Mouse (Mus musculus): ENCODE data around the gene Sh3rf3.

The Sh3rf3 gene

DNA sequence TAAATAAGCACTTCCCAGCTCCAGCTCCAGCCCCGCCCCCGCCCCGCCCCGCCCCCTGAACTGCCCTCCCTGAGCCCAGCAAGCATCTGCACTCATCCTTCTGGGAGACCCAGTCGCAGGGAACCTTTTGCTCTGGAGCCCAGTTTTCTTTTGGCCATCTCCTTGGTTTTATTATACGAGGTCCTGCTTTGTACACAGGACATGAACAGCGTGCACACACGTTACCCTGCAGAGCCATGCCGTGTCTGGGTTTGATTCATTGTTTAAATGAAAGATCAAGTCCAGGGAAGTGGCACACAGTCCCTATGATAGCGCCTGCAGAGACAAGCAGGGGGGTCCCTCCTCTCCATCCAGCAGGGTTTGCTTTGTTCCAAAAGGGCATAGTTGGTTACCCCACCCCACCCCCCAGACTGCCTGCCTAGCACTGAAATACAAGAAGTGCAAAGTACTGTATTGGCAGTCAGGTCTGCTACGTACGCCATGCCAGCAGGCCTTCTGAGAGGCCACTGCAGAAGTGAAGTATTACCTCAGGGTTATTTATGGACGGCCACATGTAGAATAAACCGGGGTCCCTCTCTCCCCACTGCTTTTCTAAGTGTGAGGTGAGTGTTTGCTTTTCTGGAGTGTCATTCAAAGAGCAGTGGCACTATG lies 41.5 kb downstream of the Sh3rf3 start:
- no peak for DNase-seq (ENCODE audit: low spot score)

DNA sequence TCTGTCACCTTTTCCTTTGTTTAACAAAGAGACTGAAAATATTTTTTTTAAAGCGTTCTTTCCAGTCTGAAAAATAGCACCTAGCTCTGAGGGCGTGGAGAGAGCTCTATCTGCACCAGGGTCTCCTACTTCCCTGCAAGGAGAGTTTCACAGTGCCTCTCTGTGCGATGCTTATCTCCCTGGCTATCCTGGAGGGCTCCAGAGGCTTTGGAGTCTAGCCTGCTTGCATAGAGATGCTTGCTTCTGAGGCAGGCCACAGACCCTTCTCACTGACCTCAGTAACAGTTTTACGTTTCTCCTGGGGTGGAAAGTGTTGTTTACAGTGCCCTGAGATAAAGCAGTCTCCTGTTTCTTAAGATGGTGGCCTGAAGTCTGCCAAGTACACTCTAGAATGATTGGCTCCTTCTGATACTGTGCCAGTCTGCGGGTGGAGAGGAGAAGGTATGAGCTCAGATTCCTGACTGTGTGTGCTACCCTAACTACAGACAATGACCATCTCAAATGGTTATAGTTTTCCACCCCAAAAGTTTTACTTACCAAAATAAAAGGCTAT lies 42.1 kb downstream of the Sh3rf3 start:
- no peak for DNase-seq (ENCODE audit: low spot score)

DNA sequence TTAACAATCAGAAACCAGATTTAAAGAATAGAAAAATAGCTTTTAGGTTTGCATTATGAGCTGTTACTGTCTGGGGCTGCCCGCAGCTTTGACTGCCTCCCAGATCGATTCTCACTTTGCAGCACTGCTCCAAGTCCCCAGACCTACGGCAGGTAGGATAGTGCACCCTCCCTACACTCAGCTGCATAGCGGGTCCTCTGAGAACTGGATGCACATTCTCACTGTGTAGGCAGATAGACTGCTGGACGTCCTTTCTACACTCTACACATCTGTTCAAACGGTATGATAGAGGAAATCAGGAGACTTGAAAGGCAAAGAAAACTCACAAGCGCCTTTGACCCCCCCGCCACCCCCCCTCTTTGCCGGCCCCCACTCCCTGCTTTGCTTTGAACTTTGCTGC lies 42.7 kb downstream of the Sh3rf3 start:
- DNase-seq (ENCODE audit: low spot score), result no peak

DNA sequence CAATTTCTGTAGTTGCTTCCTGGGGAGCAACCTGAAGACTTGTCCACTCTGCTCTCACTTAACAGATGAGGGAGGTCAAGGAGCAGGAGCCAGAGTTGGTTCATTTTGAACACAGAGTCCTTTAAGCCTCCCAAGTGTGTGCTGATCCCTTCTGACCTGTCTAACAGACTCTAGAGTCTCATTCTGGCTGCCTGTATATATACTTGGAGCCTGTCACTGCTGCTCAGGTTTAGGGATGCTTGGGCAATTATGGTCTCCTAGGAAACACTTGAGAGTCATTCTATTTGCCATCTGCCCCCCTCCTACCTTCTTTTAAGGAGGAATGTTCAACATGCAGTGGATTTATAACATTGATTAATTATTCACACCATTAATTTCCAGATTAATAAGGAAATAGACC lies 43.6 kb downstream of the Sh3rf3 start:
- DNase-seq (ENCODE audit: low spot score), result no peak

DNA sequence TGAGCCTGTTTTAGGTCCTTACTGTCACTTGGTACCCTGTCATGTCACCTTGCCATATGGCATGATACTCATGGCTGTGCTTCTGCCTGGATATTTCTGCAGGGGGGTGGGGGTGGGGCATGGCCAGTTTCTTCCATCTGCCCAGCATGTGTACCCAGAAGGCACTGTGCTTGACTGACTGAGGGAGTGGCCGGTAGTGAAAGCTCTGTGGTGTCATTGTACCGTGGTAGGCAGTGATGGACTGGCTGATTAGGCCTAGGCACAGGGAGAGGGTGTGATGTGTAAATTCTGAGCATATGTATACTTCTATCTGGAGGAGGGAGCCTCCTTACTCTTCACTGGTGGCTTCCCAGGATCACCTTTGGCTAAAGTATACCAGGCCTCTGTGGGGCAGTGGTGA lies 51.6 kb downstream of the Sh3rf3 start:
- DNase-seq (ENCODE audit: low spot score), result no peak

DNA sequence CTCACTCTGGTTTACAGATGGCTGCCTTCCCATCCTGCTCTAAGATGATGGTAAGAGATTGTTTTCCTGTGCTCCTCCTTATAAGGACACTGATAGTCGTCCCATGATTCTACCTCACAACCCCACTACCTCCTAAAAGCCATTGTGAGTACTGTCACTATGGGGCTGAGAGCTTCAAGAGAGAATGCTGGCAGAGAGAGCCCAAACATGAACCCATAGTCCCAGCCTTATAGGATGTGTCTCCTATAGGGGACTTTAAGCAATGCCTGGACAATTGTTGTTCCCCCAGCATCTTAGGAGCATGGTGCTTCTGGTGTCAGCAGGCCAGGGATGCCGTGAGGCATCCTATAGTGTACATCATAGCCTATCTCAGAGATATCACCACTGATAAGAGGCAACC lies 54.4 kb downstream of the Sh3rf3 start:
- DNase-seq (ENCODE audit: low spot score), result no peak

DNA sequence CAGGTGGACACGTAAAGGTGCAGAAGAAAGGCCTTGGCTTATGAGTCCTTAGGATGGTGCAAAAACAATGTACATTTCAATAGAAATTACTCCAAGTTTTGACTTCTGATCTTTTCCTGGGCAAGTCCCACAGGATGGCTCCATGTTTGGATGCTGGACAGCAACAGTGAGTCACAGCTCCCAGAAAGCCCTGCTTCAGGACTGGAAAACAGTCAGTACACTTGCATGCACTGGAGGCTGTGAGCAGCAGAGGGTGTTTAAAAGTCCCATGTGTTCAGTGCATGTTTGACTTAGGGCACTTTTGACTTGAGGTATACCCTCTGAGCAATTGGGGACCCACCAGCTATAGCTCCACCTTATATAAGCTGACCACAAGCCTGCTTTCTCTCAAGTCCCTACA lies 56.7 kb downstream of the Sh3rf3 start:
- no peak for DNase-seq (ENCODE audit: low spot score)

DNA sequence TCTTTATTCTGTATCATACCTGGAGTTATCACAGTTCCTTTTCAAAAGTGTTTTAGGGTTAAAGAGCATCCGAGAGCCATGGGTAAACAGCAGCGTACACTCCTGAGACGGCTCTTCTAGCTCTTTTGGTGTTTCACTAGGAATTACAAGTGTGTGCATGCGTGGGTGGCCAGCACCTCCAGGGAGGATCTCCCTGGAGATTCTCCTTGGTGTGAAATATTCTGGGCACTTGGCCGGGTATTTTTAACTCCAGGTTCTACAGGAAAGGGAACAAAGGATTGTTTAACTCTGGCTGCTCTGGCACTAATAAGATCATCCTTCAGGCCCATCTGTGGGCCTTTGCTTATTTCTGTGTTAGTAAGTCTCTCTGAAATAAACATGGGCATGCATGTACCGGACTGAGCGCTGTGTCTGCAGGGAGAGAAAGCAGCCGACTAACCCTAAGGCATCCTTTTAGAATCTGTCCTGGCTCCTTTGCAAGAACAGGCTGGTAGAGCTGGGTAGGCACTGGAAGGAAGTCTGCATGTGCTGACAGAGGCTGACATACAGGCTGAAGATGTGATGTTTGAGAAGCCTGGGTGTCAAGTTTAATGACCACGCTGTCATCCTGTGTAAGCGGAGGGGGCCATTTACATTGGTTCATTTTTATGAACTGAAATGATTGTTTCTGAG lies 58.1 kb downstream of the Sh3rf3 start:
- no peak for DNase-seq (ENCODE audit: low spot score)

DNA sequence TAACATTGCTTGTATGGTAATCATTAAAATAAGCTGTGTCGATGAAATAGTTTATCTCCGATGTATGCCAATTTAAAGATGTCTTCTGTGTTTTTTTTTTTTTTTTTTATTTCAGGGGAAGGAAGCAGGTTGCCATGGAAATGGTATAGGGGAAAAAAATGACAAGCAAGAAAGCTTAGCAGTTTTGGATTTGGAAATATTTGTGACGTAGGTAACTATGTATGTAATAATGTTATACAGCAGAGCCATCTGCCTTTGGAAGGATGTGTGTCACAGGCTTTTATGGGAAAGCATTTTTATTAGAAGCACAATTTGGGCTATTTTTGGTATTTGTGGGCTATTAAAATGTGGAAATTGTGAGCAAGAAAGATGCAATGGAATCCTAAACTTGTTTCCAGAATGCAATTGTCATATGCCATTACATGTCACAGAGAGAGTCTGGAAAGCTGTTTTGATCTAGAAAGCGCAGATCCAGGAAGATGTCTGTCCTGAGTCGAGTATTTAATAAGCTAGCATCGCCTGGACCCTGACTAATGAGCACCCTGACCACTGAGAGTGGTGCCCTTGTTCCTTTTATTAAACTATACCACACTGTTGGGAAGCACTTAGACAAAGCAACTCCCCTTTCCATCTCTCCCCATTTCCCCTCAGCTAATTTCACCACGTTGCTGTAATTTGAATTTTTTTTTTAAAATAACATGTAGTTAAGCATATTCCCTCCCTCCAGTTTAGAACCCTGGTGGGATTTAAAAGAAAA lies 58.8 kb downstream of the Sh3rf3 start:
- no peak for DNase-seq (ENCODE audit: low spot score)

DNA sequence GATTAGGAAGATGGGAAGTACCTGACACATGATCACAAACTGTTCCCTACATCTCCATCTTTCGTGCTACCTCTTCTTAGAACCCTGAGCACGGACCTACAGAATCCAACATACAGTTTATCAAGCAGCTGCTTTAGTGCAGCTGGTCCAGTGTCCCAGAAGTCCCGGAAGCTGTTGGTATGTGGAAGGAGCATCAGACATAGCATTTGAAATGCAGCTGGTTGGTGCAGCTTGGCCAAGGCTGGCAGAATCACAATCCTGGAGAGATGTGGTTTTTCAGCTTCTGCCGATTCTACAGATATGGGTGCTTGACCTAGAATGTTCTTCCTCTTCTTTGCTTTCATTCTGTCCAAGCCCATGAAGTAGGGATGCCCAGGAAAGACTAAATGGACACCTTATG lies 64.7 kb downstream of the Sh3rf3 start:
- DNase-seq (ENCODE audit: low spot score), result no peak

DNA sequence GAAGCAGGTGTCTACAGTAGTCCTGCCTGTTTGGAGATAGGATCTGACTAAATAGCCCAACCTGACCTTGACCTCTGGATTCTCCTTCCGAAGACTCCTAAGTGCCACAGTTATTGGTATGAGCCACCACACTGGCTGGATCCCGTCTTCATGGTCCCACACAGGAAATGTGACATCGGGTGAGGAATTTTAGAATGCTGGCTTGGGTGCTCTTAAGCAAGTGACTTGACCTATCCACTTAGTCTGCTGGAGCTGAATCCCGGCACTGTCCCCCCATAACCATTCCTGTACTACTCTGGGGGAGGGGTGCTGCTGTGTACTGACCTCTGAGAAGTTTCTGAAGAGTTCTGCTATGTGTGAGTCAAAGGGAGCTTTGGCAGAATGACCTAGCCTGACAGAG lies 65.5 kb downstream of the Sh3rf3 start:
- no peak for DNase-seq (ENCODE audit: low spot score)

DNA sequence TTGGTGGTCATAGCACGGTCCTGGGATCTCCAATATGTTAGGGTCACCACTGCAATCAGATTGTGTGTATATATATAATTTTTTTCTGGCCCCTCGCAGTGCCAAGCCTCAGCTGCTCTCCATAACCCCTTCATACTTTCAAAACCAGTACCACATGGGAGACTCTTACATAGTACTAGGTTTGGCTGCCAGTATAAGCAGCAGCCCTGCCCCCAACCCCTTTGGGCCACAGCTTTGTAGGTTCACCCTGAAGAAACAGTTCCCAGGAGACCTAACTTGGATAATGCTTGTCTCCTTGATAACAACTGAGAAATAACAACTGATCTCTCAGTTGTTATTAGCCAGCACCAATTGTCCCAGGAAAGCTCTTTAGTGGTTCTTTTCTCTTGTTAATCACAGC lies 69.6 kb downstream of the Sh3rf3 start:
- no peak for DNase-seq (ENCODE audit: low spot score)

DNA sequence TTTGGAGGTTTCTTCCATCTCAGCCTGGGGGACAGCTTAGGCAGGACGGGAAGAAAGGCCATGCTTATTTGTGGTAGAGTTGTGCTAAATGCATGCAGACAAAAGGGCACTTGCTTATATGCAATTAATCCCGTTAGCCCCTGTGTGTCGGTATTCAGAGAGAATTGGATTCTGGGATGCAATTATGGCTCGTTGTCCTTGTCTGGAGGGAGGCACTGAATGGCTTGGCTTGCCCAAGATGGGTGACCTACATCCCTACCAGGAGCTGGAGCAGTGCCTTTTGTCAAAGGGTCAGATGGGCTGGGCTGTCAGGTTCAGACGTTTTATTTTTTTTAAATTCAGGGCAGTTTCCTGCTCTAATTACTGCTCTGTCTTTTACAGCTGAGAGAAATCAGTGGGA lies 72.2 kb downstream of the Sh3rf3 start:
- DNase-seq (ENCODE audit: low spot score), result no peak

DNA sequence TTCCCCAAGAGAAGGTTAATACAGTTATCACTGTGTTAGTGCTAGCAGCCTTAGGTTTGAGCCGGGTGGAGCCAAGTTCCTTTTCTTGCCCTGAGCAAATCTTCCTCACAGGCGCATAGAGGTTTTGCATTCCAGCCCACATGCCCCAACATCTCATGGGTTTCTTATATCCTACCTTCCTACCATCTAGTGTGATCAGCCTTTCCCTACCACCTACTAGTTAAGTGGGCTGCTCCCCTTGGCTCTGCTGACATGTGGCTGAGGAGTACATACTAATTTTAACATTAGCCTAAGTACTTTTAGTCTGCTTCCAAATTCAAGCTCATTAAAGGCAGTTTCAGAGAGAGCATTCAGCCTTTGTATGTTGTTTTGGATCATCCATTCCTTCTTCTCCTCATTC lies 72.7 kb downstream of the Sh3rf3 start:
- DNase-seq (ENCODE audit: low spot score), result no peak

DNA sequence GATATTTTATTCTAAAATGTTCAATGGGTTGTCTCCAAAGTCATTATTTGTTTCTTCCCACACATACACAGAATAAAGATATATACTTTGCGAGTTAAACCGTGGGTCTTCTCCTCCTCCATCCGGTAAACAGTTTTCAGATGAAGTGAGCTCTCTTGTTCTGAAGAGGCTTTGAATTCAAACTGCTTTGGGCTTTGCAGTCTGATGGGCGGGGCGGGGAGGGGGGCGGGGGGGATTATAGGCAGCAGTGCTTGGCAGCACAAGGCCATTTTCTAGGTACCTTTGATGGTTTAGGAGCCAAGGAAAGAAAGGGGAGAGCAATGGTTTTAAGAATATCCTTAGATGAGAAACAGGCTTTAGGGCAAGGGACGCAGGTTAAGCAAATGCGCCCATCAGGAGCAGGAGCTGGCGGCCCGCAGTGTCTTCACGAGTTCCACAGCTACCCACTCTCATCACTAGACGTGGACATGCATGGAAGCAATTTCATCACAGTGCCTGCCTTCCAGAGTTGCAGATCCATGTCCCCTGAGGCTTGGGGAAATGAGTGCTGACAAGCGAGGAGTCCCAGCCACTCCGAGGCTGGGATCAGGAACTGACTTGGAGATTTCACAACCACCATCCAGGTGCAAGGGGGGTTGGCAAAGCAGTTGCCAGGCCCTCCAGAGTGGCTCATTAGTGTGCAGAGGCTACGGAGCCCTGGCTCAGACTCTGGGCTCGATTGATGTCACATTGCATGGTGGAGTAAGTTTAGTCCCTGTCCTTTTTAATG lies 77.7 kb downstream of the Sh3rf3 start:
- DNase-seq (ENCODE audit: low spot score), result no peak

DNA sequence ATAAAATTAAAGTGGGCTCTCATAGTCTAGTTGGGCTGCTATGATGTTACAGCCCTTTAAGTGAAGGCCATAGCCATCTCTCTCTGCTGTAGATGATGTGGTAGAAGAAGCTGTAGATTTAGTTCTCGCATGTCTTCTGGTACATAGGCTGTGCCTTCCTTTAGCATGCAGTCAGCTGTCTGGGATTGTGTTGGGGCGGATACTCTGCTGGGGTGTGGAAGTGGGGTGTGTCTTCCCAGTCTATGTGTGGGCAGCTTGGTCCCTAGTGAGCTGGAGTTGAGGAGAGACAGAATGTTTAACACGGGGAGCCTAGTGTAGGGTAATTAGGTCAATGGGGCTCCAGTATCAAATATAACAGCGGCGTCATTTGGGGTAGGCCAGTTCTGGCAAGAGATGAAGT lies 82.3 kb downstream of the Sh3rf3 start:
- DNase-seq (ENCODE audit: low spot score), result no peak

DNA sequence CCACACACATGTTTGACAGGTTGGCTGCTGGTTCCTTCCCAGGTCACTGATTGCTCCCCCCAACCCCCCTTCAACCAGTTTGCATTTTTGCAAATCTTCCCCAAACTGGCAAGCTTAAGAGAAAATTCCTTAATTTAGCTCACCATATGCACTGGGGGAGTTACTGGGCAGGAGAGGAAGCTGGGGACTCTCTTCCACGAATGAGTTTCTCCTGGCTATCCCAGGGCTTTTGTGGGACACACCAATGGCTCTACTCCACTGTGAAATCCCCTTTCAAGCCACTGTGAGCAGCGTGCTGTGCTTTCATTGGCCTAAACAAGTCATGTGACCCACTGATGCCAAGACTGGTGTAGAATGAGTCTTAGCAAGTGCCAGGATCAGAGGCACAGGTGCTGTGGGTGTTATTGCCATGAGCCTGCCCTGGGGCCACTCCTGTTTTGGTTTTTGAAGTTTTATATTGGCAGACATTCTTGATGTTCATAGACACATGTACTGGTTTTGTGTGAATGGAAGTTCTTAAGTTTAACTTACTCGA lies 83.9 kb downstream of the Sh3rf3 start:
- no peak for DNase-seq (ENCODE audit: low spot score)

DNA sequence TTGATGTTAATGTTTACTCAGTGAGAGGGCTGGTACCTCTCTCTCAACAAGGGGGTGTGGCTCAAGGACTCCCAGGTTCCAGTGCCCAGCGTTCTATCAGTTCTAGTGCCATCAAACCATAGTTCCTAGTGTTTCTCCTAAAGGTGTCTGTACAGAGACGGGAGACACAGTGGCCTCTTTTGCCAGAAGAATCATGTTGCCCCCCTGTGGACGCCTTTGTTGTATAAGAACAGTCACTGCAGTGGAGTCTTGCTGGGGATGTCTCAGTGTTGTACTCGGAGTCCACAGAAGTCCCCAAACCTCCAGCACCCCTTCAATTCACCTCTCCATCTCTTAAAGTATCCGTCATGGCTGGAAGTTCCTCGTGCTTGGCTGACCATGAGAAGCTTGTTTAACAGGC lies 92.1 kb downstream of the Sh3rf3 start:
- no peak for DNase-seq (ENCODE audit: low spot score)

DNA sequence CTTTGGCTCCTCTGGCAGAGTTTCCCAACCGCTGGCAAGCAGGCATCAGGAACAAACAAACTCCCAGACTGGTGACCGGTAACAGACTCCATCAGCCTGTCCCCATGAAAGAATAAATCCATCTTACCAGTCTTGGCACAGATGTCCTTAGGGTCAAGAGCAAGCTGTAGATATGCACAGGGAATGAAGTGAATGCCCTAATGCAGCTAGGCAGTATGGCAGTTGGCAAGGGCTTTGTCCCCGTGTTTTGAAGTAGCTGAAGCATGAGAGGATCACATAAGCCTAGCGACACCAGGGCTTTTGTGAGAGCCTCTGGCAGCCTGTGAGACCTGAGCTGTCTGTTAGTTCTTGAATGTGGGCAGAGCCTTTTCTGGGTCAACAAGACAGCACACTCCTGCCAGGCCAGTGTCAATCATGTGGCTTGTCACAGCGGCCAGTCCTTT lies 93.9 kb downstream of the Sh3rf3 start:
- DNase-seq (ENCODE audit: low spot score), result no peak

DNA sequence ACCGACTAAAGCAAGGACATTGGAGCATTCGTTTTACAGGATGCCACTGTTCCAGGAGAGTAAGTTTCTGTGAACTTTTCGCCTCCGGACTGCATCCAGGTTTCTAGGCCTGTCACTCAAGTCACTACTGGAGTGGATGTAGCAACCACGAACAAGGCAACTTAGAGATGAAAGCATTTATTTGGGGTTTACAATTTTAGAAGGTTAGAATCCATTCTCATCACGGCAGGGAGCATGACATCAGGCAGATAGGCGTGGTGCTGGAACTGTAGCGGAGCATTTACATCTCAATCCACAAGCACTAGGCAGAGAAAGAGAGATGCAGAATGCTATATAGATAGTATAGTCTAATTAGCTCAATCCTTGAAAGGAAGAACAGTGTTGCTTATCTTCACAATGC lies 95.3 kb downstream of the Sh3rf3 start:
- no peak for DNase-seq (ENCODE audit: low spot score)

DNA sequence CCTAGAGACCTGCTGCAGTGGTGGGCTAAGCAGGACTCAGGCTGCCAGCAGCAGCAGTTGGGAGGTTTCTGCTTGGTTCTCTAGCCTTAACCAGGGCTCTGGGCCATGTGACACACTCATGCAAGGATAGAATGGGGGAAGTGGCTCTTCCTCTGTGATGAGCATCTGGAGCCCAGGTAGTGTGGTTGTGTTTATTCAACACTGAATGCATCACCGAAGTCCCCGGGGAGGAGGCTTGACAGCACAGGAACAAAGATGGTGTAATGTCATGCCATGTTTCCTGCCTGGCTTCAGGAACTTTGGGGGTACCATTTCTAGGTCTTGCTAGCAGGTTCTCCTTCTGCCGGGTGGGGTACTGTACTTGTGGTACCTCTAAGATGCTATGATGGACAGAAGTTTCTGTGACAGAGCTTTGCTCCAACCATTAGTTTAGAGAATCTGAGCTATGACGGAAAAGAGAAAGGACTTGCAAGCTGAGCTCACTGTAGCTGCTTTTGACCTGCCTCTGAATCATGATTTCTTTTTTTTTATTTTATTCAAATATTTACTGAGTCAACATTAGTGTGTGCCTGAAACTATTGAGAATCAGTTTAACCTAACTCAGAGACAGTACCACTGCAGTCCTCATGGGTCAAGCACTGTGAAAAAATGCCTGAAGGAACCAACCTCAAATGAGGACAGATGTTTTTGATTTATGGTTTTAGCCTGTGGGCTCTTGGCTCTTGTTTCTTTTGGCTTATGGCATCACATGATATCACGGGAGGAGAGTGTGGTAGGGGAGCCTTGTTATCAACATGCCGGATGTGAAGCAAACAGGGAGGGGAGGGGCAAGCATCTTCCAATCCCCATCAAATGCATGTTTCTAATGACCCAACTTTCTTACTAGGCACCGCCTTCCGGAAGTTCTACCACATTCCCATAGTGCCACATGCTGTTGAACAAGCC lies 102.4 kb downstream of the Sh3rf3 start:
- no peak for DNase-seq (ENCODE audit: low spot score)
